8 mouse cellular contexts compared by ENCODE assay signal in the genomic region with DNA sequence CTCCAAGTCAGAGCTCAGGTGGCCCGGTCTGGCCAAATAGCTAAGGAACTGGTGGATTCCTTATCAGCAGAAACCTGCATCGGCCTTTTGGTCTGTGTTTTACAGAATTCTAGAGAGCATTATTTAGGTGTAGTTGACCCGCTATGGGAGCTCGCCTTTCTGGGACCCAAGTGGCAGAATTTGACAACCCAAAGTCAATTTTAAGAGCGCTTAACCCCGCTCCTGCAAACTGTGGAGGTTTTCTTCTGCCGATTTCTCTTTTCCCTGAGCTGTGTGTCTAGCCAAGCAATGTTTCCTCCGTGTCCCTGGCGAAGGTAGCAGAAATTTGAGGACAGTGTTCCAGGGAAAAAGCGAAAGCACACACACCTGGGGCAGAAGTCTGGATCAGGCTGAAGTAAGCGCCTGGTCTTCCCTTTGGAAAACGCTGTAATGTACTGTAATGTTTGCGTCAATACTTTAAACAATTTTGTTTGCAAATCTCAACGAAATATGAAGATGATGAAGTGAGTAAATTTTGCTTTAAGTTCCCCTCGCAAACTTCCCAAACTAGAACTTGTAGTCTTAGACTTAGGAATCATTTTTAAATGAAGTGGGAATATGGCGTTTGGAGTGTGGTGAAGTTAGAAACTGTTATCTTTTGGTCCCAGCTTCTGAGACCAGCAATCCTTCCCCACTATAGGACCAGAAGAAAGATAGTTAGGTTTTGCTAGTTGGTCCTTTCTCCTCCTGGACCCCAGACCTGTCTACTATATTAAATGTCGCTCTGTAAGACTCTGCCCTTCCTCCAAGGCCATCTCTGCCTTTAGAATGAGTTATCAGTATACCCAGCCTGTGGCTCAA. TPM values are rescaled to one million over a fixed set of nuclear protein-coding genes. Genes with fewer than 3 reads are reported as not detected.
DNase-seq lines count a peak whose midpoint lies in the region; ATAC-seq lines count a peak whose summit lies in the region.

No protein-coding gene starts in this region.

- peak overlapping the region; percentile 97 for H3K4me2 ChIP-seq in hindbrain, embryonic 14.5 days (replicated peaks)
- peak overlapping the region; percentile 95 for H3K4me2 ChIP-seq in midbrain, embryonic 15.5 days

- H3K27ac ChIP-seq in hindbrain, embryonic 14.5 days = no peak overlapping the region
- no peak overlapping the region for H3K27ac ChIP-seq in midbrain, embryonic 15.5 days

- DNase-seq in cerebellum, postnatal 10 days = peak; percentile 9 to 19
- no peak for DNase-seq in cerebellum, adult 18-20 months
- peak; percentile 38 for DNase-seq in embryo, embryonic 9.5 days (ENCODE audit: extremely low spot score)
- no peak for DNase-seq in hindbrain, embryonic 14.5 days (ENCODE audit: low spot score)
- DNase-seq in MN1 (ENCODE audit: low spot score) = no peak
- DNase-seq in thymus, adult 18-20 months = no peak
- no peak for DNase-seq in spleen, postnatal 14 days (ENCODE audit: low spot score in 2 of 2)

- peaks cover 17% of the 10 kb centered on the region for H3K4me1 ChIP-seq in hindbrain, embryonic 14.5 days (replicated peaks; ENCODE audit: control insufficient read depth, insufficient read depth, low read length)
- H3K4me1 ChIP-seq in midbrain, embryonic 15.5 days = peaks cover 29% of the 10 kb centered on the region

- WGBS in hindbrain, embryonic 14.5 days = 2% methylated on average over 17 of the region's 17 CpGs
- 4% methylated on average over 17 of the region's 17 CpGs for WGBS in midbrain, embryonic 15.5 days

- no peaks in the 10 kb centered on the region for H3K36me3 ChIP-seq in hindbrain, embryonic 14.5 days (replicated peaks; ENCODE audit: control insufficient read depth, insufficient read depth)
- no peaks in the 10 kb centered on the region for H3K36me3 ChIP-seq in midbrain, embryonic 15.5 days (replicated peaks)

- no peaks in the 10 kb centered on the region for H3K9me3 ChIP-seq in hindbrain, embryonic 14.5 days (ENCODE audit: control insufficient read depth, low read length)
- no peaks in the 10 kb centered on the region for H3K9me3 ChIP-seq in midbrain, embryonic 15.5 days

- ATAC-seq in hindbrain, embryonic 14.5 days (ENCODE audit: low FRiP score) = no peak
- ATAC-seq in midbrain, embryonic 15.5 days (replicated peaks) = no peak

- peaks cover 88% of the 10 kb centered on the region for H3K27me3 ChIP-seq in hindbrain, embryonic 14.5 days (ENCODE audit: control insufficient read depth, insufficient read depth, low read length)
- peaks cover 85% of the 10 kb centered on the region for H3K27me3 ChIP-seq in midbrain, embryonic 15.5 days (replicated peaks)

- no peak overlapping the region for H3K9ac ChIP-seq in hindbrain, embryonic 14.5 days
- no peak overlapping the region for H3K9ac ChIP-seq in midbrain, embryonic 15.5 days

- H3K4me3 ChIP-seq in hindbrain, embryonic 14.5 days (replicated peaks; ENCODE audit: low read length) = peak overlapping the region; percentile 43; the same call in 1 of the 2 replicates
- H3K4me3 ChIP-seq in midbrain, embryonic 15.5 days = peak overlapping the region; percentile 47

RNA-seq across cellular contexts. Expression of gene Vgll2, which starts 1.1 kb away (rescaled TPM):
- 0.20 TPM in 1 of 2 replicates, not detected in the other for polyA plus RNA-seq in hindbrain, embryonic 14.5 days (2014; fragmentation: Nextera tagmentation; extraction: Ambion mirVana)
- polyA plus RNA-seq in midbrain, embryonic 15.5 days (2015; fragmentation: Nextera tagmentation; extraction: Ambion mirVana) = 0.78 and 1.8 TPM in 2 replicates

Comparison
In these comparisons a context has a peak if more than half of its experiments do, and no peak if none do; other contexts are left out.
1. DNase-seq: peak in cerebellum, postnatal 10 days (2 of 2) and embryo, embryonic 9.5 days (single experiment); none in cerebellum, adult 18-20 months (0 of 2), hindbrain, embryonic 14.5 days (single experiment), MN1 (single experiment), thymus, adult 18-20 months (0 of 2) and spleen, postnatal 14 days (0 of 2).